In genomic region chr6:112773754-112774153, GRCm38 (mm10) we compare ENCODE assay signal across 19 mouse cellular contexts.
"Had no signal": no experiment of that assay in that cellular context is flagged by ENCODE, and none has a peak within 500 bp of the region (broad histone marks: within the 10 kb centered on the region; RNA-seq: fewer than 3 reads in every experiment).

No protein-coding gene starts in this region.

- H3K27me3 ChIP-seq: megakaryocyte, embryonic 14.5 days; neural tube, embryonic 13.5 days; neural tube, embryonic 15.5 days had no signal

- H3K9ac ChIP-seq: liver, embryonic 14.5 days; lung, embryonic 14.5 days; neural tube, embryonic 13.5 days; neural tube, embryonic 15.5 days had no signal

- H3K27ac ChIP-seq: liver, embryonic 14.5 days; midbrain, embryonic 10.5 days; neural tube, embryonic 13.5 days; neural tube, embryonic 15.5 days had no signal

- H3K4me2 ChIP-seq: lung, embryonic 14.5 days; neural tube, embryonic 13.5 days; neural tube, embryonic 15.5 days had no signal

- H3K4me1 ChIP-seq: midbrain, embryonic 10.5 days; neural tube, embryonic 13.5 days; neural tube, embryonic 15.5 days had no signal

- H3K9me3 ChIP-seq: megakaryocyte, embryonic 14.5 days; midbrain, embryonic 10.5 days; neural tube, embryonic 13.5 days; neural tube, embryonic 15.5 days had no signal

- H3K4me3 ChIP-seq: megakaryocyte, embryonic 14.5 days; midbrain, embryonic 10.5 days; myocyte; neural tube, embryonic 13.5 days; neural tube, embryonic 15.5 days had no signal

- DNase-seq: lung, adult 18-20 months; lung, embryonic 14.5 days; lung, postnatal 10 days; lung, postnatal 4 days; midbrain, embryonic 14.5 days; retina, postnatal 1 day; right cerebral cortex, adult 18-20 months; right cerebral cortex, postnatal 25 days; right cerebral cortex, postnatal 4 days; spleen, adult 18-20 months; thymus, adult 18-20 months; thymus, postnatal 14 days; thymus, postnatal 36 days had no signal
